Mouse (Mus musculus) midbrain, embryonic 10.5 days (tissue): Measurements from ENCODE around the gene Bicral. TPM values are rescaled to one million over a fixed set of nuclear protein-coding genes. Genes with fewer than 3 reads are reported as not detected.

Experiments
- DNase-seq: peaks from one replicate; pipeline ENCODE4 v3.0.0-alpha.2; 2017; ENCODE audit warnings: low spot score
- H3K27ac ChIP-seq: fragments of 300-500 bp; sonication (generic); replicated peaks from 2 replicates; pipeline ENCODE4 v1.5.1; 2016; ENCODE audit warnings: mild to moderate bottlenecking
- H3K27me3 ChIP-seq: fragments of 300-500 bp; sonication (generic); 2 replicates; pipeline ENCODE4 v1.6.1; 2016; ENCODE audit warnings: low read depth, mild to moderate bottlenecking; ENCODE audit not compliant: poor library complexity, severe bottlenecking
- H3K36me3 ChIP-seq: fragments of 300-500 bp; sonication (generic); 2 replicates; pipeline ENCODE4 v1.6.1; 2016; ENCODE audit warnings: mild to moderate bottlenecking, moderate library complexity
- H3K4me1 ChIP-seq: fragments of 300-500 bp; sonication (generic); 2 replicates; pipeline ENCODE4 v1.6.1; 2016
- H3K4me3 ChIP-seq: fragments of 300-500 bp; sonication (generic); 2 replicates; pipeline ENCODE4 v1.5.1; 2016; ENCODE audit warnings: mild to moderate bottlenecking, moderate library complexity
- H3K9me3 ChIP-seq: fragments of 300-500 bp; sonication (generic); replicated peaks from 2 replicates; pipeline ENCODE4 v1.6.1; 2016; ENCODE audit warnings: mild to moderate bottlenecking
- WGBS: fragments of 180-500 bp; shearing (Covaris S2); methylation state at CpG from one replicate; pipeline ENCODE4 v1.1.7; 2016; 5-methylcytosine and 5-hydroxymethylcytosine counted together
- polyA plus RNA-seq: library from polyadenylated mRNA; unstranded; fragments of >200 nt; fragmentation: Nextera tagmentation; extraction: Ambion mirVana; gene quantifications from 2 replicates; pipeline ENCODE4 v1.2.1, GENCODE M21; 2016

Bicral gene
- polyA plus RNA-seq, 1 experiment from 2014 or later = 3.1 TPM

- H3K27me3 ChIP-seq = no peaks in the 10 kb centered on the region
- H3K4me1 ChIP-seq = peaks cover 3% of the 10 kb centered on the region; the same call in 1 of the 2 replicates
- no peak overlapping the region for H3K4me3 ChIP-seq
- no peak for DNase-seq
- H3K27ac ChIP-seq = no peak overlapping the region
- WGBS = 94% methylated on average over 12 of the region's 12 CpGs
- H3K36me3 ChIP-seq = no peaks in the 10 kb centered on the region
- H3K9me3 ChIP-seq = no peaks in the 10 kb centered on the region
These were observed 8.6 kb upstream of the Bicral start for GRCm38 (mm10) chr17:46866836-46867235.

DNA sequence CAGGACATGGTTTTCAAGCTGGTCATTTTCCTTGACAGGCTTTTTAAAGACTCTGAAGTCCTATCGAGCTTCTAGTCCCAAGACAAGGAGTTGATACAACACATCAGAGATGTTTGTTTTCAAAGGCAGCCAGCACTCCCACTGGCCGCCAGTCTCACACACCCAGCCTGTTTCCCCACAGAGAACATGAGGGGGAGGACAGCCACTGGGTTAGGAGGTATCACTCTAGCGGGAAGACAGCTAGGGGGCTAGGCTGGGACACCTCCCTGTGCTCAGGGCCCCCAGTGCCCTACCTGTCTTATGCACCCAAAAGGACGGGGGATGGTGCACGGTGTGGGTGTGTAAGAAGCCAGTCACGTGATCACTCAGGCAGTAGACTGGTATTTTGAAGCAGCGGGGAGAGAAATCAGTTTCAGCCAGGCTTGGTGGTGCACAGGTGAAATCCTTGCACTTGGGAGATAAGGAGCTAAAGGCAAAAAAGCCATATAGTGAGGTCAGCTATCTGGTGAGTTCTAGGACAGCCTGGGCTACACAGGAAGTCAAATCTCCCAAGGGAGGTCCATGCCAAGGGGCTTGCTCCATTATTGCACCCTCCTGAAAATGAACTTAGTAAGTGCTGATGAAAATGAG lies 6.4 kb upstream of the Bicral start:
- H3K27me3 ChIP-seq = no peaks in the 10 kb centered on the region
- WGBS = 74% methylated on average over 7 of the region's 7 CpGs
- no peak overlapping the region for H3K27ac ChIP-seq
- DNase-seq = no peak
- no peak overlapping the region for H3K4me3 ChIP-seq
- H3K9me3 ChIP-seq = no peaks in the 10 kb centered on the region
- no peaks in the 10 kb centered on the region for H3K36me3 ChIP-seq
- H3K4me1 ChIP-seq = peaks cover 4% of the 10 kb centered on the region

- Histone ChIP-seq H3K4me1 (peaks cover 23% of the 10 kb centered on the region), H3K27ac (no peak overlapping the region), H3K27me3 (no peaks in the 10 kb centered on the region), H3K4me3 (no peak overlapping the region), H3K36me3 (no peaks in the 10 kb centered on the region), H3K9me3 (no peaks in the 10 kb centered on the region)
- 95% methylated on average over 4 of the region's 4 CpGs for WGBS
- no peak for DNase-seq
These were observed 1.8 kb upstream of the Bicral start for GRCm38 (mm10) chr17:46860120-46860519.

DNA sequence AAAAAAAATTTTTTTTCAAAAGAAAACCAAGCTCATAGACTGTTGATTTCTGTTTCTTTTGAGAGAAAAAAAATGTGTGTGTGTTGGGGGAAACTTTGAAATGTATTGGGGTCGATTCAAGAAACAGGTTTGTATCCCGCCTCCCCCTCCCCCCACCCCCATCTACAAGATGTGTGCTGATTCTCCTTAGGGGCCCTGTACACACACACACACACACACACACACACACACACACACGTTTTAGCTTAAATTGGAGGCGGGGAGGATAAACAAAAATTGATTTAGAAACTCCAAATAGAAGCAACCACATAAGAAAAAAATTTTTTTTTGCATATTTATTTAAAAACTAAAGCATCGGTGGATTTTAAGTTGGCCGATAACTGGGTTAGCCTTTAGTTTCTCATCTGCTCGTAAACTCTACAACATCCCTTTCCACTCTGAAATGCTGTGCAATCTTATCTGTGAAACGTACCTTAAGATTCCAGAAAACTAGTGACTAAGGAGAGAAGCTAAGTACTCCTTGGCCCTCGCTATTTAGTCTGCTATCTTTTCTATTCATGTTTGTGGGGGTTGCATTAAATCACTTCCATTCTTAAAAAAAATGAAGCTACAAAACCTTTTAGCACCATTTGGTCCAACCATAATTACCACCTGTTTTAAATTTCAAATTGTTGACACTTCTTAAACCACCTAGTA lies 615 bp upstream of the Bicral start:
- Histone ChIP-seq H3K4me3 (peak overlapping the region; percentile 96), H3K4me1 (peaks cover 26% of the 10 kb centered on the region), H3K27me3 (no peaks in the 10 kb centered on the region), H3K27ac (peak overlapping the region; percentile 100), H3K36me3 (peaks cover 5% of the 10 kb centered on the region; the same call in 1 of the 2 replicates), H3K9me3 (no peaks in the 10 kb centered on the region)
- peak; percentile 26 for DNase-seq
- 32% methylated on average over 9 of the region's 9 CpGs for WGBS

- under 1% methylated on average over 40 of the region's 52 CpGs for WGBS
- Histone ChIP-seq H3K27ac (peak overlapping the region; percentile 100), H3K4me1 (peaks cover 36% of the 10 kb centered on the region), H3K36me3 (peaks cover 5% of the 10 kb centered on the region; the same call in 1 of the 2 replicates), H3K9me3 (no peaks in the 10 kb centered on the region), H3K27me3 (no peaks in the 10 kb centered on the region), H3K4me3 (peak overlapping the region; percentile 96)
- peak; percentile 86 for DNase-seq
These were observed 850 bp downstream of the Bicral start for GRCm38 (mm10) chr17:46857361-46857902.

- no peaks in the 10 kb centered on the region for H3K27me3 ChIP-seq
- DNase-seq = peak; percentile 73
- WGBS = under 1% methylated on average over 87 of the region's 87 CpGs
- H3K4me3 ChIP-seq = peak overlapping the region; percentile 96
- peak overlapping the region; percentile 100 for H3K27ac ChIP-seq
- no peaks in the 10 kb centered on the region for H3K9me3 ChIP-seq
- peaks cover 36% of the 10 kb centered on the region for H3K4me1 ChIP-seq
- peaks cover 5% of the 10 kb centered on the region; the same call in 1 of the 2 replicates for H3K36me3 ChIP-seq
These were observed 1.6 kb downstream of the Bicral start for GRCm38 (mm10) chr17:46856471-46857360.

DNA sequence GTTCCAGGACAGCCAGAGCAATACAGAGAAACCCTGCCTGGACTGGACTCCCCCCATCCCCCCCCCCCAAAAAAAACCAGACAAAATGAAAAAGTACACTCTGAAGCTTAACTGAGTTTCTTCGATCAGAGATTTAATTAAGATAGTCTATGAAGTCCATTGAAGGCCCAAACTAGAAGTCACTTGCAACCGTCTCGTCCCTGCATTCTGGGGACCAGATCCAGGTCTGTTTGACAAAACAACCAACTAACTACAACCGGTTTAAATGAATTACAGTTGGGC lies 2.2 kb downstream of the Bicral start:
- WGBS = 32% methylated on average over 4 of the region's 4 CpGs
- Histone ChIP-seq H3K4me1 (peaks cover 36% of the 10 kb centered on the region), H3K9me3 (no peaks in the 10 kb centered on the region), H3K27ac (peak overlapping the region; percentile 100), H3K36me3 (peaks cover 5% of the 10 kb centered on the region; the same call in 1 of the 2 replicates), H3K27me3 (no peaks in the 10 kb centered on the region), H3K4me3 (peak overlapping the region; percentile 96)
- DNase-seq = no peak

GRCm38 (mm10) chr17:46855328-46856106 lies 2.8 kb downstream of the Bicral start:
- peak overlapping the region; percentile 100 for H3K27ac ChIP-seq
- H3K4me1 ChIP-seq = peaks cover 36% of the 10 kb centered on the region
- H3K4me3 ChIP-seq = peak overlapping the region; percentile 96
- H3K27me3 ChIP-seq = no peaks in the 10 kb centered on the region
- H3K36me3 ChIP-seq = peaks cover 5% of the 10 kb centered on the region; the same call in 1 of the 2 replicates
- H3K9me3 ChIP-seq = no peaks in the 10 kb centered on the region
- DNase-seq = no peak
- 82% methylated on average over 15 of the region's 15 CpGs for WGBS

GRCm38 (mm10) chr17:46854640-46855110 lies 3.6 kb downstream of the Bicral start:
- peaks cover 35% of the 10 kb centered on the region for H3K4me1 ChIP-seq
- peaks cover 5% of the 10 kb centered on the region; the same call in 1 of the 2 replicates for H3K36me3 ChIP-seq
- no peaks in the 10 kb centered on the region for H3K27me3 ChIP-seq
- H3K4me3 ChIP-seq = peak overlapping the region; percentile 96; the same call in 1 of the 2 replicates
- no peaks in the 10 kb centered on the region for H3K9me3 ChIP-seq
- no peak for DNase-seq
- H3K27ac ChIP-seq = peak overlapping the region; percentile 13; the same call in 1 of the 2 replicates
- 86% methylated on average over 8 of the region's 8 CpGs for WGBS

DNA sequence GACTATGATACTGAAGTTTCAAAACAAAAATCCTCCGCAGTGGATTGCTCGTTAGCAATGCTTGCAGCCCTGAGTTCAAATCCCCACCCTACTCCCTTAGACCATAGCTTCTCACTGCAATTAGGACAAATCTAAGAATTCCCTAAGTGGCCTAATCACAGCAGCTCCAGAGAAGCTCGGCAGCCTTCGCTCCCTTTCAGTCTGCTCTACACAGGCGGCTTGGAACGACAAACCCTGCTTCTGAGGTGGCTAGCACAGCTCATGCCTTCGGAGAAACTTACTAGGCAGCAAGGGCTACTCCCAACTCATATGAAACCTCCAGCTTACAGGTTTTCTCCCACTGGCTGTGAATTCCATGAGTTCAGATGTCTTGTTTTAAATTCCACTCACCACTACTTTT lies 4.2 kb downstream of the Bicral start:
- Histone ChIP-seq H3K36me3 (peaks cover 5% of the 10 kb centered on the region; the same call in 1 of the 2 replicates), H3K9me3 (no peaks in the 10 kb centered on the region), H3K27ac (no peak overlapping the region), H3K4me3 (no peak overlapping the region), H3K4me1 (peaks cover 30% of the 10 kb centered on the region), H3K27me3 (no peaks in the 10 kb centered on the region)
- DNase-seq = no peak
- whole genome bisulfite sequencing = 91% methylated on average over 7 of the region's 7 CpGs

DNA sequence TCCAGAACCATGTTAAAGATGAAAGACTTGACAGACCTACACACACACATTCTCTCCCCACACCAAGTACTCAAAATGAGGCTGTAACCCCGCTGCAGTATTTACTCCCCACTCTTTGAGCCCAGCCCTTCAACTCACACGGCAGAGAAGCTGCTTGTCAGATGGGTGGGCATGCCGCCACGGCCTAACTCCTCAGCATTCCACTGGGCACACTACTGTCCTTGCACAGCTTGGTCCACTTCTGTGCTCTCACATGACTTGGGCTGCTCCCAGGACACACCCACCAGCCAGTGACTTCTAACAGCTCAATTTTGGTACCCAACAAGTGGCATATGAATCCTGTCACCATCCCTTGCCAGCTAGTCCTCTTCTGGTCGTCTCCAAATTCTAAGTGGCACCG lies 5.0 kb downstream of the Bicral start:
- peaks cover 25% of the 10 kb centered on the region for H3K4me1 ChIP-seq
- no peaks in the 10 kb centered on the region for H3K9me3 ChIP-seq
- H3K36me3 ChIP-seq = peaks cover 5% of the 10 kb centered on the region; the same call in 1 of the 2 replicates
- DNase-seq = peak; percentile 35
- 76% methylated on average over 6 of the region's 6 CpGs for WGBS
- H3K27me3 ChIP-seq = no peaks in the 10 kb centered on the region
- H3K4me3 ChIP-seq = no peak overlapping the region
- H3K27ac ChIP-seq = no peak overlapping the region
